Mouse (Mus musculus): Measurements from ENCODE around the gene Rnf4. TPM values are rescaled to one million over a fixed set of nuclear protein-coding genes. Genes with fewer than 3 reads are reported as not detected.

Rnf4 gene
- 187 and 206 TPM in 2 replicates for polyA plus RNA-seq (2014; fragmentation: Nextera tagmentation; extraction: Ambion mirVana)

GRCm38 (mm10) chr5:34336097-34336774, at the start of gene Rnf4:
Rnf4 (plus strand) TSS chr5:34336289.
- ATAC-seq (ENCODE audit: insufficient number of reproducible peaks, low FRiP score, low TSS enrichment, low read depth) (peak; percentile 92), DNase-seq (ENCODE audit: low spot score) (peak; percentile 99)
- H3K27me3 ChIP-seq (ENCODE audit: control insufficient read depth, insufficient read depth, low read length) = no peaks in the 10 kb centered on the region
- 0 out of 2 replicates have a peak, but pooled peaks cover 7% of the 10 kb centered on the region for H3K4me1 ChIP-seq (ENCODE audit: control insufficient read depth, insufficient read depth, low read length)
- H3K4me2 ChIP-seq (ENCODE audit: low read depth, severe bottlenecking) = peak within 1 kb of the TSS; percentile 85
- peak within 1 kb of the TSS; percentile 99 for H3K9ac ChIP-seq (ENCODE audit: low read length)
- WGBS = 0% methylated on average over 66 of the region's 67 CpGs
- peak within 1 kb of the TSS; percentile 97 for H3K4me3 ChIP-seq (ENCODE audit: low read depth, low read length)
- no peaks in the 10 kb centered on the region for H3K9me3 ChIP-seq (ENCODE audit: control insufficient read depth, low read length)
- no peaks in the 10 kb centered on the region for H3K36me3 ChIP-seq (ENCODE audit: control insufficient read depth, insufficient read depth, low read length)
- H3K27ac ChIP-seq (replicated peaks; ENCODE audit: low read depth, low read length) = peak within 1 kb of the TSS; percentile 93

- 3% methylated on average over 11 of the region's 11 CpGs for WGBS
- H3K36me3 ChIP-seq (ENCODE audit: control insufficient read depth, insufficient read depth, low read length) = no peaks in the 10 kb centered on the region
Observed at GRCm38 (mm10) chr5:34286516-34286915, 49.6 kb upstream of the Rnf4 start.

GRCm38 (mm10) chr5:34287001-34287837, 48.9 kb upstream of the Rnf4 start:
- Histone ChIP-seq H3K4me2 (ENCODE audit: low read depth, severe bottlenecking) (peak overlapping the region; percentile 95), H3K4me1 (ENCODE audit: control insufficient read depth, insufficient read depth, low read length) (peaks cover 4% of the 10 kb centered on the region; the same call in 1 of the 2 replicates), H3K36me3 (ENCODE audit: control insufficient read depth, insufficient read depth, low read length) (no peaks in the 10 kb centered on the region), H3K27me3 (ENCODE audit: control insufficient read depth, insufficient read depth, low read length) (peaks cover 48% of the 10 kb centered on the region), H3K27ac (replicated peaks; ENCODE audit: low read depth, low read length) (no peak overlapping the region), H3K9ac (ENCODE audit: low read length) (no peak overlapping the region), H3K4me3 (ENCODE audit: low read depth, low read length) (peak overlapping the region; percentile 61), H3K9me3 (ENCODE audit: control insufficient read depth, low read length) (no peaks in the 10 kb centered on the region)
- no peak for ATAC-seq (ENCODE audit: insufficient number of reproducible peaks, low FRiP score, low TSS enrichment, low read depth)
- peak; percentile 34 for DNase-seq (ENCODE audit: low spot score)
- WGBS = under 1% methylated on average over 54 of the region's 54 CpGs

More at GRCm38 (mm10) chr5:34286516-34286915, 49.6 kb upstream of the Rnf4 start:
- peak overlapping the region; percentile 95 for H3K4me2 ChIP-seq (ENCODE audit: low read depth, severe bottlenecking)
- H3K9me3 ChIP-seq (ENCODE audit: control insufficient read depth, low read length) = no peaks in the 10 kb centered on the region
- H3K27me3 ChIP-seq (ENCODE audit: control insufficient read depth, insufficient read depth, low read length) = peaks cover 48% of the 10 kb centered on the region
- no peak overlapping the region for H3K27ac ChIP-seq (replicated peaks; ENCODE audit: low read depth, low read length)
- peaks cover 4% of the 10 kb centered on the region; the same call in 1 of the 2 replicates for H3K4me1 ChIP-seq (ENCODE audit: control insufficient read depth, insufficient read depth, low read length)
- H3K9ac ChIP-seq (ENCODE audit: low read length) = no peak overlapping the region
- no peak for ATAC-seq (ENCODE audit: insufficient number of reproducible peaks, low FRiP score, low TSS enrichment, low read depth)
- peak; percentile 36 for DNase-seq (ENCODE audit: low spot score)
- H3K4me3 ChIP-seq (ENCODE audit: low read depth, low read length) = no peak overlapping the region

- under 1% methylated on average over 18 of the region's 18 CpGs for WGBS
- H3K27me3 ChIP-seq (ENCODE audit: control insufficient read depth, insufficient read depth, low read length) = peaks cover 48% of the 10 kb centered on the region
- DNase-seq (ENCODE audit: low spot score) (no peak), ATAC-seq (ENCODE audit: insufficient number of reproducible peaks, low FRiP score, low TSS enrichment, low read depth) (no peak)
- H3K9ac ChIP-seq (ENCODE audit: low read length) = peak overlapping the region; percentile 43
- peak overlapping the region; percentile 95 for H3K4me2 ChIP-seq (ENCODE audit: low read depth, severe bottlenecking)
- H3K36me3 ChIP-seq (ENCODE audit: control insufficient read depth, insufficient read depth, low read length) = no peaks in the 10 kb centered on the region
- no peaks in the 10 kb centered on the region for H3K9me3 ChIP-seq (ENCODE audit: control insufficient read depth, low read length)
- peaks cover 4% of the 10 kb centered on the region; the same call in 1 of the 2 replicates for H3K4me1 ChIP-seq (ENCODE audit: control insufficient read depth, insufficient read depth, low read length)
- H3K4me3 ChIP-seq (ENCODE audit: low read depth, low read length) = peak overlapping the region; percentile 61
- no peak overlapping the region for H3K27ac ChIP-seq (replicated peaks; ENCODE audit: low read depth, low read length)
Observed at GRCm38 (mm10) chr5:34287838-34288145, 48.3 kb upstream of the Rnf4 start.

GRCm38 (mm10) chr5:34288154-34288716, 47.9 kb upstream of the Rnf4 start, which contains the start of the genes Zfyve28 and Cfap99:
Zfyve28 (minus strand) TSS chr5:34288449.
Cfap99 (plus strand) TSS chr5:34288600.
- WGBS = under 1% methylated on average over 76 of the region's 83 CpGs
- Histone ChIP-seq H3K9me3 (ENCODE audit: control insufficient read depth, low read length) (no peaks in the 10 kb centered on the region), H3K9ac (ENCODE audit: low read length) (peak within 1 kb of the TSS; percentile 43), H3K27me3 (ENCODE audit: control insufficient read depth, insufficient read depth, low read length) (peaks cover 48% of the 10 kb centered on the region), H3K27ac (replicated peaks; ENCODE audit: low read depth, low read length) (no peak within 1 kb of the TSS), H3K36me3 (ENCODE audit: control insufficient read depth, insufficient read depth, low read length) (no peaks in the 10 kb centered on the region), H3K4me3 (ENCODE audit: low read depth, low read length) (peak within 1 kb of the TSS; percentile 61), H3K4me2 (ENCODE audit: low read depth, severe bottlenecking) (peak within 1 kb of the TSS; percentile 95), H3K4me1 (ENCODE audit: control insufficient read depth, insufficient read depth, low read length) (peaks cover 4% of the 10 kb centered on the region; the same call in 1 of the 2 replicates)
- peak; percentile 94 for ATAC-seq (ENCODE audit: insufficient number of reproducible peaks, low FRiP score, low TSS enrichment, low read depth)
- peak; percentile 88 for DNase-seq (ENCODE audit: low spot score)

- H3K36me3 ChIP-seq (ENCODE audit: control insufficient read depth, insufficient read depth, low read length) = no peaks in the 10 kb centered on the region
- no peak overlapping the region for H3K9ac ChIP-seq (ENCODE audit: low read length)
- DNase-seq (ENCODE audit: low spot score) (no peak), ATAC-seq (ENCODE audit: insufficient number of reproducible peaks, low FRiP score, low TSS enrichment, low read depth) (no peak)
- peaks cover 47% of the 10 kb centered on the region for H3K27me3 ChIP-seq (ENCODE audit: control insufficient read depth, insufficient read depth, low read length)
- peaks cover 4% of the 10 kb centered on the region; the same call in 1 of the 2 replicates for H3K4me1 ChIP-seq (ENCODE audit: control insufficient read depth, insufficient read depth, low read length)
- H3K27ac ChIP-seq (replicated peaks; ENCODE audit: low read depth, low read length) = no peak overlapping the region
- H3K4me2 ChIP-seq (ENCODE audit: low read depth, severe bottlenecking) = no peak overlapping the region
- 56% methylated on average over 2 of the region's 2 CpGs for WGBS
- no peaks in the 10 kb centered on the region for H3K9me3 ChIP-seq (ENCODE audit: control insufficient read depth, low read length)
- no peak overlapping the region for H3K4me3 ChIP-seq (ENCODE audit: low read depth, low read length)
Observed at GRCm38 (mm10) chr5:34289286-34289685, 46.8 kb upstream of the Rnf4 start.

- H3K9me3 ChIP-seq (ENCODE audit: control insufficient read depth, low read length) = no peaks in the 10 kb centered on the region
- no peak overlapping the region for H3K4me3 ChIP-seq (ENCODE audit: low read depth, low read length)
- 77% methylated on average over 6 of the region's 6 CpGs for WGBS
- no peaks in the 10 kb centered on the region for H3K36me3 ChIP-seq (ENCODE audit: control insufficient read depth, insufficient read depth, low read length)
- ATAC-seq (ENCODE audit: insufficient number of reproducible peaks, low FRiP score, low TSS enrichment, low read depth) (no peak), DNase-seq (ENCODE audit: low spot score) (no peak)
- no peak overlapping the region for H3K27ac ChIP-seq (replicated peaks; ENCODE audit: low read depth, low read length)
- no peak overlapping the region for H3K9ac ChIP-seq (ENCODE audit: low read length)
- no peaks in the 10 kb centered on the region for H3K4me1 ChIP-seq (ENCODE audit: control insufficient read depth, insufficient read depth, low read length)
- no peak overlapping the region for H3K4me2 ChIP-seq (ENCODE audit: low read depth, severe bottlenecking)
- H3K27me3 ChIP-seq (ENCODE audit: control insufficient read depth, insufficient read depth, low read length) = peaks cover 13% of the 10 kb centered on the region
Observed at GRCm38 (mm10) chr5:34293363-34293762, 42.7 kb upstream of the Rnf4 start.

GRCm38 (mm10) chr5:34294696-34295095, 41.4 kb upstream of the Rnf4 start:
- ATAC-seq (ENCODE audit: insufficient number of reproducible peaks, low FRiP score, low TSS enrichment, low read depth) (no peak), DNase-seq (ENCODE audit: low spot score) (no peak)
- Histone ChIP-seq H3K9me3 (ENCODE audit: control insufficient read depth, low read length) (no peaks in the 10 kb centered on the region), H3K4me2 (ENCODE audit: low read depth, severe bottlenecking) (no peak overlapping the region), H3K27me3 (ENCODE audit: control insufficient read depth, insufficient read depth, low read length) (peaks cover under 1% of the 10 kb centered on the region; the same call in 1 of the 2 replicates), H3K4me1 (ENCODE audit: control insufficient read depth, insufficient read depth, low read length) (no peaks in the 10 kb centered on the region), H3K4me3 (ENCODE audit: low read depth, low read length) (no peak overlapping the region), H3K9ac (ENCODE audit: low read length) (no peak overlapping the region), H3K27ac (replicated peaks; ENCODE audit: low read depth, low read length) (no peak overlapping the region), H3K36me3 (ENCODE audit: control insufficient read depth, insufficient read depth, low read length) (no peaks in the 10 kb centered on the region)
- WGBS = 49% methylated on average over 2 of the region's 2 CpGs
